Mouse (Mus musculus) cerebellum, postnatal 4 days (tissue): ENCODE results near the gene Omg.

Source experiments
- DNase-seq, 2 experiments: peaks; one replicate each; pipeline ENCODE4 v3.0.0; 2022; ENCODE audit warnings: low spot score in 2 of 2, mixed read lengths in 1 of 2

The Omg gene

DNA sequence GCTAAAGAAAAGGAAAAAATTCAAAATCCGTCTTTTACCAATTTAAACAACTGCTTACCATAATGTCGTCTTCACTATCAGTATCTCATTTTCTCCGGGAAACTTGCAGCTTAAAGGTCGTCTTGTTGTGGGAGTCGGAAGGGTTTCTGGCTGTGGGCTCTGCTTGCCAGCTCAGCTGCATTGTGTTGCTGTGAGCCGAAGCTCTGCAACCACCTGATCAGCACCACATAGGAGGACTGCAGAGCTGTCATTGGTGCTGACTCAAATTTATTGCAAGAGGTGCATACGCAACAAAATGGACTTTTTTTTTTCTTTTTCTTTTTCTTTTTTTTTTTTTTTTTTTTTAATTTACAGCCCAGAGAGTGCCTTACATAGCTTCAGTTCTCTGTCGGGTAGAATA lies at the start of gene Omg:
TSS of gene Omg (minus strand) at position 240 of the 400 bp plus-strand sequence.
- DNase-seq, result no peak

DNA sequence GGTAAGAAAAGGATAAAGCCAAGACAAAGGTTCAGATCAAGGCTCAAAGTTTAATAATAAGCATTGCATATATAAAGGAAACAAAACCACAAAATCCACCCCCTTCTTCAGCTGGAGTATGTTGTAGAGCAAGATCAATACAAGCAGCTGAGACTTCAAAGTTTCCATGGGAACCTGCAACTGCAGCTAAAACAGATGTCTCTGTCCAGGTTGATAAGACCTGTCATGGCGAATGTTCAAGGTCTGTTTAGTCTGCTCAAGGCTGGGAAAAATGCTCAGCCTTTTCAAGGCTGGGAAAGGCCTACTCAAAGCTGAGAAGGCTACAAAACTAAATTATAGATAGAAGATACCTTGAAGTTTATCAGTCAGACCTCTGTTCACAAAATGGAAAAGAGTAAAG lies 48.7 kb upstream of the Omg start:
- DNase-seq, result no peak

DNA sequence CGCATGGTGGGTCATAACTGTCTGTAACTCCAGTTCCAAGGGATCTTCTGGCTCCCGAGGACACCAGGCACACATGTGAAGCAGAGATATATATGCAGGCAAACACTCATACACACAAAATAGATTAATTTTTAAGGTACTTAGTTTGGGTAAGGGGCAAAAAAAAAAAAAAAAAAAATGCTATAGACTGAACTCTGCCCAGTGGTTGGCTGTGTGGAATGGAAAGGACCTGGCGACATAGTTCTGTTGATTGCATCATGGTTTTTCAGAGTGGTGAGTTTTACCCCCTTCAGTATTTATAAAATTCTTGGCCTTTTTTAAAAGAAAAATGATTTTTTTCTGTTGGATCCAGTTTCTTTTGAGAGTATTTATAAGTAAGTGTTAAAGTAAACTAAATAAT lies 32.4 kb upstream of the Omg start:
- no peak for DNase-seq

DNA sequence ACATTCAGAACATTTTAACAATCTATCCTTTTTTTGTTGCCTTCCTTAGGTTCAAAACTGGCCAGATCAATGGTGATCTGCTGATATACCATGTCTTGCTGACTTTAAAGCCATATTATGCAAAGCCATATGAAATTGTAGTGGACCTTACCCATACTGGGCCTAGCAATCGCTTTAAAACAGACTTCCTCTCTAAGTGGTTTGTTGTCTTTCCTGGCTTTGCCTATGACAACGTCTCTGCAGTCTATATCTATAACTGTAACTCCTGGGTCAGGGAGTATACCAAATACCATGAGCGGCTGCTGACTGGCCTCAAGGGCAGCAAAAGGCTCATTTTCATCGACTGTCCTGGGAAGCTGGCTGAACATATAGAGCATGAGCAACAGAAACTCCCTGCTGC lies 31.7 kb upstream of the Omg start:
- DNase-seq, result no peak

DNA sequence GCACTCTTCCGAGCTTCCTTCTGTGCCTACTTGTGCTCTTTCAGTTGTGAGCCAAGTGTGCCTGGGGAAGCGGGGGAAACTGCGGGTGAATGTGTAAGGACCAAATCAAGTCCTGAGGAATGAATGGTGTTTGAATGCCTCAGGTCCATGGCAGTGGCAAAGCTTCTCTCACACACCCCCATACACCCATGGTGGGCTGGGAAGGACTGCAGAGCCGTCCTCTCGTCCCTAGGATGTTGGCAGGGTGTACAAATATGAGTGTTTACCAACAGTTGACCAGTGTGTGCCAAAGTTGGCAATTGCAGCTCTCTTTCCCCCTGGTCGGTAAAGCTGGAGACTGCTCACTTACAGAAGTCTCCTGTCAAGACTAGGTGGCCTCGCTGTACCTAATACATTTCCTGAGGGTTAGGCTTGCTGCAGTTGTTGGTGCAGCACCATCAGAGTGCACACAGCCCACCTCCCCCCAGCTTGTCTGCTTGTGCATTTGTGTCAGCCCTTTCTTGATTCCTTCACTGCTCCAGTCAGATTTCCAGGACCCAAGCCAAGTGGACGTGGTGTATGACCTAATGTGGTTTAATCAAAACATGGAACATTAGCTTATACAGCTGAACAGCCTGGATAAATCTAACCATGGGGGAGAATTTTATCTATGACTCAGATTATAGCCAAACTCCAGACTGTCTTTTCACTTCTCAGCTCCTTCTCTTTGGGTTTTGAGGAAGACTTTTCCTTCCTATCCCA lies 30.2 kb upstream of the Omg start:
- DNase-seq, result peak in 1 of 2 experiments; percentile 15

DNA sequence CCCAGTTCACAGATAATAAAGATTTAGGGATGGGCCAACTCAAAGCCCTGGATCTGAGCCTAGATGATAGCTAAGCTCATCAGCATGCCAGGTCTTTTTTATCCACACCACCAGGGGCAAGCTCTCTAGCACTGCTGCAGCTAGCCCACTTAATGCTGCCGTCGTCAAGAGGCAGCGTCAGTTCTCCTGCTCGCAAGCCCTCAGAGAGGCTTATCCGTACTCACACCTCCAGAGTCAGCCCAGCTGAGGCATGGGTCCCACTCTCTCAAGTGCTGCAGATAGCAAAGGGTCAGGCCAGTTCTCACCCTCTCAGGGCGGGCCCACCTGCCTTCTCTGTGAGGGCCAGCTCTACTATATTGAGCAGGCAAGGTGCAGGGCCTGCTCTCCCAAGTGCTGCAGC lies 29.4 kb upstream of the Omg start:
- DNase-seq, result no peak

DNA sequence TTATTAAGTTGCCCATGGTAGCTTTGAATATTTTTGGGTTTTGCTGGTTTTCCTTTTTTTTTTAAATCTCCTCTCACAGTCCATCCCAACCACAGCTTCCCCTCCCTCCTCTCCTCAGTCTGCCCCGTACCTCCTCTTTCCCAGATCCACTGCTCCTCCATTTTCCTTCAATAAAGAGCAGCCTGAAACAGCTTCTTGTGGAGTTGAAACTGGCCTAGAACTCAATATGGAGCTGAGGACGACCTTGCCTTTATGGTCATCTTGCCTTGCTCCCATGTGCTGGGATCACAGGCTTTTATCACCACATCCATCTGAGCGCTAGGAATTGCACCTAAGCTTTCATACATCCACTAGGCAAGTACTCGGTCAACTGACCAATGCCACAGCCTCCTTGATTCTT lies 27.6 kb upstream of the Omg start:
- DNase-seq, result no peak

DNA sequence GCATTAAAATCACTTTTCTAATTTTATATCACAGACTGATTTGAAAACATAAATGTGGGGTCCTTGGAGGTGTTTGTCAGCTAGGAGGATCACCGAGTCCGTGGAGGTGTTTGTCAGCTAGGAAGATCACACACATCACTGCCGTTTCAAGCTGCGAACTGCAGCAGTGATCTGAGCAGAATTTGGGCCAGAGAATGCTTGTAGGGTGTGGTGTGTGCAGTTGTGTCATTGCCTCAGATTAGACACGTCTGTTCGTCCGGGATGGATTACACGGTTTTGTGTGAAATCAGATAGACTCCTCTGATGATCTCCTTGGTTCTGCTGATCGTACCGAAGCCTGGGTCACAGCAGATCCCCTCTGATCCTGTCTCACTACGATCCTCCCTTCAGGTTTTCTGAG lies 26.9 kb upstream of the Omg start:
- no peak for DNase-seq

DNA sequence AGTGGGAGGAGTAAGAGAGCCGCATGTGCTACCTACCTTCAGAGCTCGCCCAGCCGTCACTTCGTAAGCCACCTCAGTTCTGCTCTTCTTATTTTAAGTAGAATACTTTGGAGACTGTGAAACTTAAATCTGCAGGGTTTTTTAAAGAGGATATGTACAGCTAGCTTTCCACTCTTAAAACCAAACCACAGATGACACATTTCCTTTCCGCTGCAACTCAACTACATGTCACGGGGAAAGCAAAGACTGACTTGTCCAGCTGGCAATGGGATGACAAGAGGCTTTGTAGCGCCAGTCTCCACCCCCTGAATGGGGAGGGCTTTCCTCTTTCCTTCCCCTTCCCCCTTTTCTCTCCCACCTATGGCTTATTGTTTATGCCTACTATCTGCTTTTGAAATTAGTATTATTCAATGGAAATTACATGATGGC lies 26.5 kb upstream of the Omg start, which contains the start of the genes Evi2 and Evi2a:
TSS of gene Evi2 (minus strand) at position 257 of the 429 bp plus-strand sequence.
TSS of gene Evi2a (minus strand) at position 277 of the 429 bp plus-strand sequence.
- no peak for DNase-seq

DNA sequence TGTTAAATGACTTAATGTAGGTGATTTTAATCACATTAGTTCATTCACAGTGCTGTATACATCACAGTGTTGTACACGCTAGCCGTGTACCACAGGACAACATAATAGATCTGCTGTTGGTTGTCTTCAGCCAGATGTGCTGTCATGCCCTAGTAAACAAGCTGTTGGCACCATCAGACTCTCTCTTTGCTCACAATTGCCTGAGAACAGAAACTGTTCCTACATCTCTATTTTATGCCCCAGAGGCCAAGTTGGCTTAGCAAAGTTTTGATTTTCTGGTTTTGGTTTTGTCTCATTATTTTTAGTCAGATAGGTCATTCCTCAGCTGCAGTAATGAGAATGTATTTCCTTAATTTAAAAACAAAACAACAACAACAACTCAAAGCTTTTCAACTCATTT lies 25.9 kb upstream of the Omg start:
- DNase-seq, result no peak

DNA sequence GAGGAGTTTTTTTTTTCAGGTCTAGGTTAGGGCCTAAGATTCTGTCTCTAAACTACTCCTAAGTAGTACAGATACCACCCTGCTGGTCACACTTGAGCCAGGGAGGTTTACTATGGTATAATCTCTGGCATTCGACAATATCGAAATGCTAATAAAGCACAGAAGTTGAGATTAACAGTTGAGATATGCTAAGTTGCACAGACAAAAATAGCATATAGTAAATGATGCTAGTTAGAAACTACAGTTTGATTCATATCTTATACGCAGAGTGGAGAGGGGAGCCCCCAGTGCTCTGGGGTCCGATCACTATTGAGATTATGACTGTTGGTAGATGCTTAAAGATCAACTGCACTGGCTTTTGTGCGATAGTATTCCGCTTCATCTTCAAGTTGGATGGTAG lies 25.3 kb upstream of the Omg start:
- DNase-seq, result no peak

DNA sequence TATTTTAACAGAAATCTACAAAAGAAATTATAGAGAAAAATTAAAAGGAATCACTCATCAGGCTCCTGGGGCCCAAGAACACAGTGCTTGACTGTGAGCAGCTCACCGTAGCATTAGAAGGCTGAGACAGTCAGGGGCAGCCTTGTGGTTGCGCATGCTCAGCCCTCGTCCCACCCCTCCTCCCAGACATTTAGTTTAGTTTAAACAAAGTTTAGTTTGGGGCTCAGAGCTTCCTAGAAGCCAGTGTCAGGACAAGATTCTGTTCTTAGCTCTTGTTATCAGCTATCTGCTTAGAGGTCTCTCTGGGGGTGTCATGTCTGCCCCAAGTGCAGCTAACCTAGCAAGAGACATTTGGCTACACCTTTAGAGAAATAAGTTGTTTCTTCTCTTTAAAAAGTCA lies 24.7 kb upstream of the Omg start:
- no peak for DNase-seq

DNA sequence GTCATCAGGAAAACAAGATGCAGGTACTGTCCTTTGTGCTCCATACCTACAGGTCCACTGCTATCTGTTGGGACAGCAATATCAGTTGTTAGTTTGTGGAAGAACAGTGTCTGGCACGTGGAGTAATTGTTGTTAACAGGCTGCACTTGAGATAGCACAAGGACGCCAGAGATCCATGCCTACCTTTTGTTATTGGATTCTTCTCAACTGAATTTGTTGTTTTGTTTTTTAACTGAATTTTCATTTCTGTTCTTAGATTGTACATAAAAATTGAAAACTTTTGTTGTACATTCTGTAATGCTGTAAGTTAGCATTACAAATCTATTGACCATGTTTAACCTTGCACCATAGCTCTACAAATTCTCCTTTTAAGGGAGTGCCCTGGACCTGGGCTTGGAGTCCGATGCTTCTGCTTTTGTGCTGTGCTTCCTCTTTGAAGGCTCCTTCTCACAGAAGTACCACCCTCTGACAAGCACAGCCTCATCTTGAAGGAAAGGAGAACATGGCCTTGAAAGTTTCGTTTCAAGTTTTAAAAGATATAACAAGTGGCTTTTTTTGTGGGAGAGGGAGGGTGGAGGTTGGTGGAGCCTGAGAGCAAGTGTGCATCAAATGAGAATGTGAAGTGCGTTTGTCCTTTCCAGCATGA lies 24.0 kb upstream of the Omg start:
- DNase-seq, result no peak

DNA sequence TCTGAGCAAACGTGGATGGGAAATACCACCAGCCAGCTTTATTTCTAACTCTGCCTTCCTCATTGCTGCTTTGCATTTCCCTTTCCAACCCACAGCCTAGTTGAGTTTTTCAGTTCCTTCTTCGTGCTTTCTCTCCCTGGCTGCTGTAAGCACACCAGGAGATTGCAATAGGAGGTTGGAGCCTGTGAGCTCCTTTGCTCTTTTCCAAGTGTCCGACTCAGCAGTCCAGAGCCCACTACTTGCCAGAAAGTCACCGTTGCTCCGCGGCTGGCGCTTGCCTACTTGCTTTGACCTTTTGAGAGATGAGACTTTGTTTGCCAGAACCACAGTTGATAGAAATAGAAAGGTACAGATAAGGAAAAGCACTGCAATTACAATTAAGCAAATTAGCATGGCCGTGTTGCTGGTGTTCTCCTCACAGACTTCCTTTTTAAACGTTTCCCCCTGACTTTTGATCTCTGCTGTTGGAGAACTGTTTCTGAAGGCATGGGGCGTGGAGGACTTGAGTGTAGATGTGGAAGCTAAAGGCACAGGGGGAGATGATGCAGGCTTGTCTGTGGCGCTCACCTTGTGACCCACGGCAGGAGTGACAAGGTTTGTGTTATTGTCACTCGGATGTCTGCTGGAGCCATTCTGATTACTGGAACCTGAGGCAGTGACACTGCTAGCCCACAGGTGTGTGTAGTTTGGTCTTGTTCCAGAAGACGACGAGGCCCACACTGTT lies 23.3 kb upstream of the Omg start:
- no peak for DNase-seq

DNA sequence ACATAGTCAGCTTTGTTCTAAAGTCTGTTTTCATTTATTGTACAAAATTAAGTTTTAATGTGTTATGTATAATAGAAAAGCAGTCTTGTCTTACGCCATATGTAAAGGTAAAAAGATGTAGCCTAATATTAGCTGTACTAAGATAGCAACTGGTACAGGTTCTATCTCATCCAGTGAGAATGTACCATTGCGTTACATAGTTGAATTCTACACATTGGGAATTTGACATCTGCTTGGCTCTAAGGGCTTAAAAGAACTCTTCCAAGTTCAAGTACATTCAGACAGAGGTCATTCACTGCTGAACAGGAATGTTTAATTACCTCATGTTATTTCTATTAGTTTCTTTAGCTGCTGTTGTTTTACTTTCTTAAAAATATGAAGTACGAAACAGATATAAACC lies 22.7 kb upstream of the Omg start:
- DNase-seq, result no peak

DNA sequence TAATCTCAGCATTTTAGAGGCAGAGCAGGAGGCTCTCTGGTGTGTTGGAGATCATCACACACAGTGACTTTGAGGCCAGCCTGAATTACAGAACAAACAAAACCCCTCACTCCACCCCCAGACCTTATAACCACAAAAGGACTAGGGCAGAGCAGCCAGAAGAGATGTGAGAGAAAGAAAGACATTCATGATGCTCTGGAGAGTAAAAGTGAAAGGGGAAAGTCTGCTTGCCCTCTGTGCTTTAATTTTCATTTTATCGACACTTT lies 20.4 kb upstream of the Omg start:
- no peak for DNase-seq

DNA sequence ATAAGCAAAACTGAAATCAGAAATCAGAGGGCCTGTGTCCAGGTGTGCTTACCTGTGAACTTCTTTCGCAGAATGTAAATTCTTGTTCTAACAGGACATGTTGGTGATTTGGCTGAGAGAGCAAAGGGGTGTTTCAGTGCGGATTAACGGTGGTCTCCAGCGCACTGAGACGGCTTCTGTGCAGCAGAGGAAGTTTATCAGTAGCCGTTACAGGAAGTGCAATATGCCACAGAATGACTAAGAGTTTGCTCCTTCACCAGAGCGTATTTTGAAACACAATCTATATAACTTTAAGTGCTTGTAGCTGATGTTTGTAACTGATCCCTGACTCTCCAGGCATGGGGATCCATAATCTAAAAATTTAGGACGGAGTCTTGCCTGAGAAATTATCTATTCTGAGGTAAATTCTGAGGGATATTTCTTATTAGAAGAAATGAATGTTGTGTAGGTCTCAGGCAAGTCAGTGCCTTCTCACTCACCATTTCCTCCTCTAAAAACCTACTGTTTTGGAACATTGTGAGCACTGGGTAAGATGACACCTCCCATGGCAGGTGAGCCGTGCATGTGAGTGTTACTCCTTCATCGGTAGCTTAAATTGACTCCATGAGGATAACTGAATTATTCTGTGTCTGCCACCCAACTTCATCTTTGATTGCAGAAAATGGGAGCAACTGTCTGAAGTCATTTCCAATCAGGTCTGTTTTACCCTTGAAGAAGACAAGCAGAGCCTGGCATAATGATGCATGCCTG lies 19.9 kb upstream of the Omg start, which contains the start of gene Evi2b:
TSS of gene Evi2b (minus strand) at position 203 of the 750 bp plus-strand sequence.
- DNase-seq, result no peak

DNA sequence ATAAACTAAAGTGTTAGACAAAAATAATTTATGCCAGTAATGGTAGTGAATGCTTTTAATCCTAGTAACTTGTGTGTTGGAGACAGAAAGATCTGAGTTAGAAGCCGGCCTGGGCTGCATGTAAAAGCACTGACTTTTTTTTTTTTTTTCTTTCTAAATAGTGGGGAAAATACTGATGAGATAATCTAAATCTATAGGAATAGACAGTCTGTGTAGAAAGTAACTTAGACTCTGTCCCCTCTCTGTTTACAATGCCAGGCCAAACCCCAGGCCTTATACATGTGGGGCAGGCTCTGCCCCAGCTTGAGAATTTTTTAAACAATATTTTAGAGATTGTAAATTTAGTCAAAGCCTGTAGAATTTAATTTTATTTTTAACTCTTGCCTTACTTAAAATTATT lies 19.1 kb upstream of the Omg start:
- DNase-seq, result no peak

DNA sequence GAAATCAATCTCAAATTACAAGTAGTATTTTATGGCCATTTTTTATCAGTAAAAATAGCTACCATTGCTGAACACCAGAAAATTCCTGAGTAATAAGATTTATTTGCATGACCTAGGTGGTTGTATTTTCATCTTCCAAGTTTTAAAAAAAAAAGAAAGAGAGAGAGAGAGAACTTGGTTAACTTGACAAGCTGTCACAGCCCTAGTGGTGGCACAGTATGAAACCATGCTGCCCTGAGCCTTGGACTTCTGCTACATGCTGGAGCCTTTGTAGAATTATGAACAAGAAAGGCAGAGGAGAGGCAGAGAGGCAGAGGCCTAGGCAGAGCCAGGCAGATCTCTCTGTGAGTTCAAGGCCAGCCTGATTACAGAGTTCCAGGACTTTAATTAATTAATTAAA lies 18.0 kb upstream of the Omg start:
- DNase-seq, result no peak

DNA sequence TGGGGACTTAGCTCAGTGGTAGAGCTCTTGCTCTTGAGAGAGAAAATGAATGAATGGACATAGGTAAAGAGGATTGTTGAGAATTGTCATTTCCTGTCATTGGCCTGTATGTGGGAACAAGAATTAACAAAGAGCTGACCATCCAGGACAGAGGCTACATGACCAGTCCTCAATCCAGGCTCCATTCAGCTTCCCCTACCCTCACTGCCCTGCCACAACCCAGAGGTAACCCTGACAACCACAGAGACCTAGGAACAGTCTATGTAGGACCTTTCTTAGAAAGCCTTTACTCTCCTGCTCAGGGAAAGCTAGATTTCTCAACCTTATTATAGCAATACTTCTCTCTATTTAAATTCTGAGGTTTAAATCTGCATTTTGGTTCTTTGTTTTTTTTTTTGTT lies 16.9 kb upstream of the Omg start:
- no peak for DNase-seq

DNA sequence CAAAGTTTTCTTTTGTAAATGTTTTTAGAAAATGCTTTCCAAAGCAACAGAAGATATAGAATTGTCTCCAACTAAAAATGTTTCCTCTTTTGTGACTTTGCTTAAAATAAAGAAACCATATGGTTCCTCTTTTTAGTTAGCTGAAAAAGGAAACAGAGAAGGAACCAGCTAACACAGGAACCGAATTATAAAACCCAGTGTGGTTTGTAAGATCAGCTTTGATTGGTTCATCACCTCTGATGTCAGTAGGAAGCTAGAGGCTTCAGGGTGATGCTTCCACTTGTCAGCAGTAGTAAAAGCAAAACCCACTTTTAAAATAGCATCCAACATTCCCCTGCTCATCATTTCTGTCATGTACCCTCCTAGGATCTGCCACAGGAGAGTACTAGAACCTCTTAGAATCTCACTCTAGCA lies 16.0 kb upstream of the Omg start:
- DNase-seq, result no peak

DNA sequence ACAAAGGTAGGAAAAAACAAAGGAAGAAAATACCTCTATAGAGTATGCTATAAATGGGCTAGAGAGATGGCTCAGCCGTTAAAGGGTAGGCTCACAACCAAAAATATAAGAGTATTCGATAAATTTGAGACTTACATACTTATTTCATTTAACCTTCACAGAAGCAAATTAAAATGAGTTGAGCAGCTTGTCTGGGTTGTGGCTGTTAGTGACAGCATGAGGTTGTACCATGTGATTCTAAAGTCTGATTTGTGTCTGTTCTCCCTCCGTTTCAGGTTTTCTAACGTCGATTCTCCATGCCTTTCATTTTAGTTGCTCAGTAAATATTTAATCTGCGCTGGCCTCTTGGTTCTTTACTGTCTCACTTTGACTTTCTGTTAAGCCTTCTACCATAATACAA lies 15.4 kb upstream of the Omg start:
- DNase-seq, result no peak
